ENCODE assay signal across 13 mouse cellular contexts in genomic region chr15:96873562-96873961, GRCm38 (mm10).
DNase-seq lines count a peak whose midpoint lies in the region; ATAC-seq and TF ChIP-seq lines count a peak whose summit lies in the region.
"Had no signal": no experiment of that assay in that cellular context is flagged by ENCODE, and none has a peak within 500 bp of the region (broad histone marks: within the 10 kb centered on the region; RNA-seq: fewer than 3 reads in every experiment).

No protein-coding gene starts in this region.

- WGBS in kidney, embryonic 14.5 days = 56% methylated on average over 7 of the region's 7 CpGs
- WGBS in embryonic facial prominence, embryonic 15.5 days = 62% methylated on average over 7 of the region's 7 CpGs
- WGBS in limb, embryonic 13.5 days = 62% methylated on average over 7 of the region's 7 CpGs

- H3K27ac ChIP-seq in gastrocnemius, adult 2 months = peak overlapping the region; percentile 63
- H3K27ac ChIP-seq in kidney, embryonic 14.5 days (ENCODE audit: low read depth, low read length) = peak overlapping the region; percentile 82
- H3K27ac ChIP-seq in embryonic facial prominence, embryonic 15.5 days (replicated peaks) = peak overlapping the region; percentile 61; the same call in 1 of the 2 replicates
- H3K27ac ChIP-seq in limb, embryonic 13.5 days = peak overlapping the region; percentile 72
- H3K27ac ChIP-seq: hindbrain, embryonic 10.5 days; neural tube, embryonic 12.5 days had no signal

- H3K4me3 ChIP-seq in gastrocnemius, adult 2 months = no peak overlapping the region
- H3K4me3 ChIP-seq in kidney, embryonic 14.5 days (ENCODE audit: low read length) = no peak overlapping the region
- no peak overlapping the region for H3K4me3 ChIP-seq in embryonic facial prominence, embryonic 15.5 days (replicated peaks)
- H3K4me3 ChIP-seq in limb, embryonic 13.5 days = no peak overlapping the region
- H3K4me3 ChIP-seq: hindbrain, embryonic 10.5 days; neural tube, embryonic 12.5 days had no signal

- H3K9me3 ChIP-seq in kidney, embryonic 14.5 days (ENCODE audit: control insufficient read depth, low read length) = no peaks in the 10 kb centered on the region
- no peaks in the 10 kb centered on the region for H3K9me3 ChIP-seq in embryonic facial prominence, embryonic 15.5 days (replicated peaks)
- H3K9me3 ChIP-seq in limb, embryonic 13.5 days = no peaks in the 10 kb centered on the region
- H3K9me3 ChIP-seq: hindbrain, embryonic 10.5 days; neural tube, embryonic 12.5 days had no signal

- no peak for TF ChIP-seq CTCF in gastrocnemius, adult 2 months (IDR thresholded peaks at IDR 0.05)

- no peak for DNase-seq in gastrocnemius, adult 2 months
- no peak for DNase-seq in gastrocnemius, postnatal 14 days
- DNase-seq in kidney, adult 8-10 months = no peak
- DNase-seq in Muller cell, postnatal 12 days (ENCODE audit: inconsistent ontology term) = no peak
- DNase-seq in cerebellum, adult 8-10 months = no peak
- DNase-seq: cerebellum, postnatal 14 days; midbrain, embryonic 14.5 days; thymus, postnatal 14 days had no signal

- peaks cover 8% of the 10 kb centered on the region; the same call in 1 of the 2 replicates for H3K4me1 ChIP-seq in kidney, embryonic 14.5 days (ENCODE audit: control insufficient read depth, insufficient read depth, low read length)
- peaks cover 30% of the 10 kb centered on the region for H3K4me1 ChIP-seq in embryonic facial prominence, embryonic 15.5 days
- H3K4me1 ChIP-seq in limb, embryonic 13.5 days = peaks cover 18% of the 10 kb centered on the region
- H3K4me1 ChIP-seq: hindbrain, embryonic 10.5 days; neural tube, embryonic 12.5 days had no signal

- H3K9ac ChIP-seq in kidney, embryonic 14.5 days (ENCODE audit: low read depth, low read length) = no peak overlapping the region
- H3K9ac ChIP-seq in embryonic facial prominence, embryonic 15.5 days = no peak overlapping the region
- H3K9ac ChIP-seq in limb, embryonic 13.5 days = no peak overlapping the region
- H3K9ac ChIP-seq: neural tube, embryonic 12.5 days had no signal

- no peaks in the 10 kb centered on the region for H3K27me3 ChIP-seq in kidney, embryonic 14.5 days (ENCODE audit: control insufficient read depth, insufficient read depth, low read length)
- no peaks in the 10 kb centered on the region for H3K27me3 ChIP-seq in embryonic facial prominence, embryonic 15.5 days
- no peaks in the 10 kb centered on the region; the same call in 1 of the 2 replicates for H3K27me3 ChIP-seq in limb, embryonic 13.5 days
- H3K27me3 ChIP-seq: neural tube, embryonic 12.5 days had no signal

- H3K4me2 ChIP-seq in kidney, embryonic 14.5 days (replicated peaks; ENCODE audit: low read depth, low read length) = no peak overlapping the region
- no peak overlapping the region for H3K4me2 ChIP-seq in embryonic facial prominence, embryonic 15.5 days (replicated peaks)
- H3K4me2 ChIP-seq in limb, embryonic 13.5 days (replicated peaks) = 0 out of 2 replicates have a peak overlapping the region, but pooled peaks have one; percentile 7
- H3K4me2 ChIP-seq: neural tube, embryonic 12.5 days had no signal

- intact Hi-C loops in gastrocnemius, adult 2 months (cut with DNase I) = no loop called here
- intact Hi-C loops in gastrocnemius, postnatal 14 days (cut with DNase I; ENCODE audit: low total_unique reads) = no loop called here

- ATAC-seq in kidney, embryonic 14.5 days (ENCODE audit: low FRiP score, low TSS enrichment) = no peak
- no peak for ATAC-seq in embryonic facial prominence, embryonic 15.5 days (ENCODE audit: insufficient number of reproducible peaks, low FRiP score, low TSS enrichment, low read depth)
- ATAC-seq in limb, embryonic 13.5 days (ENCODE audit: low FRiP score, low read depth) = no peak

- H3K36me3 ChIP-seq in kidney, embryonic 14.5 days (ENCODE audit: control insufficient read depth, insufficient read depth, low read length) = no peaks in the 10 kb centered on the region
- no peaks in the 10 kb centered on the region for H3K36me3 ChIP-seq in embryonic facial prominence, embryonic 15.5 days
- H3K36me3 ChIP-seq in limb, embryonic 13.5 days = no peaks in the 10 kb centered on the region
- H3K36me3 ChIP-seq: hindbrain, embryonic 10.5 days; neural tube, embryonic 12.5 days had no signal
